Mouse (Mus musculus): Measurements from ENCODE around the gene Mrrf. TPM values are rescaled to one million over a fixed set of nuclear protein-coding genes. Genes with fewer than 3 reads are reported as not detected.
A peak's percentile ranks its signal among the peaks of the same experiment; 100 is the strongest.
"Not testable (repeated sequence)": the region's sequence is repeated elsewhere in the genome, so short reads cannot be mapped to it uniquely, and the experiment has no call there.

Gene Mrrf
- total RNA-seq, 2 experiments from 2014 or later = 14.6 to 18.7 TPM

DNA sequence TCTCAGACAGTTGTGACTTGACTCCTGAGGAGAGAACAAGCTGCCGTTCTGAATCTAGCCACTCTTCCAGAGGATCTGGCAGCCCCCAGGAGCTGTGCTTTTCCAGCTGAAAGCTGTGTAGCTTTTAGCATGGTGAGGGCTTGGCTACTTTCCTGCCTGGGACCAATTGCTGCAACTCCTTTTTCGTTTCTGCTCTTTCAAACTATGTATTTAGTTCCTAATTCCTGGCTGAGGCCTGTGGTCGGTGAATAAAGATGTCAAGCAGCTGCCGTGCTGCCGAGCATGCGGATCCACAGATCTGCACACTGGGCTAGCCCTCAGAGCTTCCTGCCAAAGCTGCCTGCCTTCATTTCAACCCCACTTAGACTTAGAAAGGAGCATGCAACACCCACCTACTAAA lies 48.7 kb downstream of the Mrrf start:
- TF ChIP-seq CTCF (IDR thresholded peaks at IDR 0.05) = no peak
- intact Hi-C loops (cut with DNase I) = no loop called here
- peak overlapping the region; percentile 53; the same call in 1 of the 2 replicates for H3K27ac ChIP-seq
- H3K4me3 ChIP-seq = no peak overlapping the region
- no peak for DNase-seq (ENCODE audit: extremely low spot score in 1 of 2, low spot score in 2 of 2)

DNA sequence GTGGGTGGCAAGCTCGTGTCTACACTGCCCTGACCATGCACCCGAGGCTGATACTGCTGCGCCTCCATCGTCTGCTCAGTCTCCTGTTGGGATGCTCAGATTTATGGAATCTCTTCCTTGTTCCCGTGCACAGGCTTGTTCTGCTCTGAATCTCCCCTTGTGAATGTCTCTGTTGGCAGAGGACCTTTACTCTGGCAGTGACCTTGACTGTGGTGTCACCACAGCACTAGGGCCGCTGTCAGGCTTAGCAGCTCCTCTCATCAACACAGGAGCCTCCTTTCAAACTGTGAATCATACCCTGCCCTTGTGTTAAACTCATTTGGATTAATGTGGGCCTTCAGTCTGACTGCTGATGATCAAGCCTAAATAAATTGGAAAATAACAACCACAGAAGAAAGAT lies 53.0 kb downstream of the Mrrf start:
- H3K27ac ChIP-seq; H3K4me3 ChIP-seq; DNase-seq (ENCODE audit: extremely low spot score in 1 of 2, low spot score in 2 of 2); intact Hi-C loops (cut with DNase I): not testable (repeated sequence)

DNA sequence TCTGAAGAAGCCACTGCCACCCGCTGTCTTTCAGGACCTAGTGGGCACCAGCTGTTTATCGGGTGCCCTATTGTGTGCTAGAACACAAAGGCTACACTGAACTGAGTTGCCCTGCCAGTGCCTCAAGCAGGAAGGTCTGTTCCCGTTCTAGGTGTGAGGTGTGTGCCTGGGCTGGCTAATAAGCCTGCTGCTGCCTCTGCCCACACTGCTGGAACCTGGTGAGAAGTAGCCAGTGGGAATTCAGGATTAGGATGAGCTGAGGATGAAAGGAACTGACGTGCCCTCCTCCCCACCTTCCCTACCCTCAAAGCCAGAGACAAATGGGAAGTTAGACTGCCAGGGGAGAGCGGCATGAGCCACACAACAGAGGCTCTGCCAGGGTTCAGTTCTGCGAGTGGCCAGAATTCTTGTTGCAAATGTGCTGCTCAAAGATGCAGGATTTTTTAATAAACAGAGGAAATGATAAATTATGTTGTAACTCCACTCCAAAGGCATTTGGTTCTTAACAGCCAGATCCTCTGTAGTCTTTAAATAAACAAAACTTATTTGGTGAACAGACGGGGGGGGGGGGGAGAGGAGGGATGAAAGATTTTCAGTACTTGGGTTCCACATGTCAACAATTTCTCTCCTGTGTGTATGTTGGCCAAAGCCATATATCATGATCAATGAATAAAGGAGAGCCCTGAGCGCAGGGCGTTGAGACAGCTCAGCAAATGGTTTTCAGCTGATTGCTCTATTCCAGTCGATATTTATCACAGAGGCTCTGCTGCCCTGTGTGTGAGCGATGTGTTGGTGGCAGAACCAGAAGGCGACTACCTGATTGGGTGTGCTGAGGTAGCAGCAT lies 55.1 kb downstream of the Mrrf start:
- no peak overlapping the region for H3K27ac ChIP-seq
- no peak for TF ChIP-seq CTCF (IDR thresholded peaks at IDR 0.05)
- intact Hi-C loops (cut with DNase I) = no loop called here
- DNase-seq (ENCODE audit: extremely low spot score in 1 of 2, low spot score in 2 of 2) = no peak
- H3K4me3 ChIP-seq = no peak overlapping the region

DNA sequence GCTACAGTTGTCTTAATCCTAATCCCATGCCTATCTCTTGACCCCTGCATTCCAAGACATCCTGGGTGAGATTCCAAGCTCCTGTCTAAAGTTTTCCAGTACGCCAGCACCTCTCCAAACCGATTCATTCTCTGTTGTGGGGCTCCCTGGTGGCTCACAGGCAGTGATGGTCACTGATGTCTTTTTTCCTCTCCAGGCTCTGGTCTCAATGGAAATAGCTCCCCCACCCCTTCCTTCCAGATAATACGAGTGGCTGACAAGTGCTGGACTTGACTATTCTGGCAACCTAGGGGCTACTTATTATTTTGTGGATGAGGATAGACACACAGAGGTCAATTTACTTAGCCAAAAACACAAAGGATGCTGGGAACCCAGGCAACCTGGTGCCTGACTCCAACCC lies 60.8 kb downstream of the Mrrf start:
- H3K4me3 ChIP-seq = no peak overlapping the region
- no peak overlapping the region for H3K27ac ChIP-seq
- intact Hi-C loops (cut with DNase I) = no loop called here
- no peak for TF ChIP-seq CTCF (IDR thresholded peaks at IDR 0.05)
- no peak for DNase-seq (ENCODE audit: extremely low spot score in 1 of 2, low spot score in 2 of 2)

DNA sequence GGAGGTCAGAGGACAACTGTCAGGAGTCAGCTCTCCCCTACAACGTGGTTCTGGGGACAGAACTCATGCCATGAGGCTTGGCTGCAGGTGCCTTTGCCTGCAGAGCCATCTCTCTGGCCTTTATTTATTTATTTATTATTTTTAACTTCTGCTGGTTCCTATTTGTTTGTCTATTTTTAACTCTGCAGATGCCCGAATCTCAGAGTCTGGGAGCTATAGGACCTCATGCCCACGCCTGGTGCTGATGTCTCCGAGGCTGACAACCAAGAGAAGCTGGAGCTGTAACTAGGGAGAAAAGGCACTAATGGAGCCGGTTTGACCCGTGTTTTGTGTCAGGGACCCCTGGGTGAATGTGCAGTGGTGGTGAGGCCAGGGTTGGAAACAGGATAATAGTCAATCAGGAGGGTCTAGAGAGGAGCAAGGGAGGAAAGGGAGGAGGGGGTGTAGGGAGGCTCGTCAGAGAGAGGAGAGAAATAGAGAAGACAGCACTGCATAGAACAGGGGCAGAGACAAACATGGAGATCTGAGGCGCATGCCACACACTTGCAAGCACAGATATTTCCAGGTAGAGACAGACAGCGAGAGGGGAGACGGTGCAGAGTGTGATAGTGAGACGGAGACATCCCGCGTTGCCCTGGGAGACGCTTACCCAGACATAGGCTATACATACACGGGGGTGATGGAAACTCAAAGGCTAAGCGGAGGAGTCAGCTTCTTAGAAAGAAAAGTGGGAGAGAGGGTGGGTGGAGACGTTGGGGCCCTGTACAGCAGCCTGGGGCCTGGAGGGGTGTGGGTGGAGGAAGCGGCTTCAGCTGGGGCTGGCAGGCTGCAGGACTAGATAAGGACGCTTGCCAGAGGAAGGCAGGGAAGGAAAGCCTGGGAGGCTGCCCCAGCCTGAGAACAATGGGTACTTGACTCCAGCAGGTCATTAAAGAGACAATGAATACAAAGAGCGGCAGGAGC lies 62.0 kb downstream of the Mrrf start:
- no peak for TF ChIP-seq CTCF (IDR thresholded peaks at IDR 0.05)
- H3K27ac ChIP-seq = peak overlapping the region; percentile 87
- H3K4me3 ChIP-seq = 0 out of 2 replicates have a peak overlapping the region, but pooled peaks have one; percentile 11
- peak; percentile 66 to 67 for DNase-seq (ENCODE audit: extremely low spot score in 1 of 2, low spot score in 2 of 2)
- intact Hi-C loops (cut with DNase I) = no loop called here

DNA sequence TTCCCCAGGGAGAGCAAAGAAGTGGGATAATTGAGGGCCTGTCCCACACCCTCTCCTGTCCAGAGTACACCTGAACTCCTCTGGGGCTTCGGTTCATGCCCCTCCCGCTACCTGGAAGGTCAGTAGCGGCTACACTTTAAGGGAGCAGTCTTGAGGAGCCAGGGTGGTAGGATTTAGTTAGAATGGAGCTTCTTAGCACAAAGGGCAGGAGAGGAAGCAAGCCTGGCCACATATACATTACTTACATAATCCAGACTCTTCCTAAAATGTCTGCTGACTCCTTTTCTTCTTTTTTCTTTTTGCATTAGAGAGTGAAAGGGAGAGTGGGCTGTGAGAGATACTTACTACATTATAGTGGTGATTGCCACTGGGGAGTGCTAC lies 62.7 kb downstream of the Mrrf start:
- H3K27ac ChIP-seq = peak overlapping the region; percentile 87
- DNase-seq (ENCODE audit: extremely low spot score in 1 of 2, low spot score in 2 of 2) = no peak
- H3K4me3 ChIP-seq = no peak overlapping the region
- TF ChIP-seq CTCF (IDR thresholded peaks at IDR 0.05) = no peak
- intact Hi-C loops (cut with DNase I) = no loop called here

DNA sequence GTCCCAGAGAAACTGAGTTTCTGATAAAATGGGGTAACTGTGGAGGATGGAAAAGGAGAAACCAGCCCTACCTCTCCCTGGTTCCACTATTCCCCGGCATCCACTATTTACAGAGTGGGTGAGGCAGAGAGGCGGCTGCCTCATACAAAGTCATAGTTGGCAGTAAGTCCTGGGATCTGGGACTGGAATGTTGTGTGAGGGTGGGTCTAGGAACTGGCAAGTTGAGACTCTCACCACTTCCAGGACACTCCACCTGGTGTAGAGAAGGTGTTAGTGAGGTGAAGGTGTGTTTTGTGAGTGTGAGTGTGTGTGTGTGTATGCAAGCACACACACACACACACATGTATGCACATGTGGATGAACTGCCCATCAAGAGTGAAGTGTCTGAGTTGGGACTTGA lies 64.6 kb downstream of the Mrrf start:
- TF ChIP-seq CTCF (IDR thresholded peaks at IDR 0.05) = no peak
- DNase-seq (ENCODE audit: extremely low spot score in 1 of 2, low spot score in 2 of 2) = no peak
- H3K4me3 ChIP-seq = no peak overlapping the region
- no peak overlapping the region for H3K27ac ChIP-seq
- intact Hi-C loops (cut with DNase I) = loop anchor here (5.0 kb wide), 1 partner anchor 64 kb away; the partner anchor contains the start of genes Mrrf and Rbm18

DNA sequence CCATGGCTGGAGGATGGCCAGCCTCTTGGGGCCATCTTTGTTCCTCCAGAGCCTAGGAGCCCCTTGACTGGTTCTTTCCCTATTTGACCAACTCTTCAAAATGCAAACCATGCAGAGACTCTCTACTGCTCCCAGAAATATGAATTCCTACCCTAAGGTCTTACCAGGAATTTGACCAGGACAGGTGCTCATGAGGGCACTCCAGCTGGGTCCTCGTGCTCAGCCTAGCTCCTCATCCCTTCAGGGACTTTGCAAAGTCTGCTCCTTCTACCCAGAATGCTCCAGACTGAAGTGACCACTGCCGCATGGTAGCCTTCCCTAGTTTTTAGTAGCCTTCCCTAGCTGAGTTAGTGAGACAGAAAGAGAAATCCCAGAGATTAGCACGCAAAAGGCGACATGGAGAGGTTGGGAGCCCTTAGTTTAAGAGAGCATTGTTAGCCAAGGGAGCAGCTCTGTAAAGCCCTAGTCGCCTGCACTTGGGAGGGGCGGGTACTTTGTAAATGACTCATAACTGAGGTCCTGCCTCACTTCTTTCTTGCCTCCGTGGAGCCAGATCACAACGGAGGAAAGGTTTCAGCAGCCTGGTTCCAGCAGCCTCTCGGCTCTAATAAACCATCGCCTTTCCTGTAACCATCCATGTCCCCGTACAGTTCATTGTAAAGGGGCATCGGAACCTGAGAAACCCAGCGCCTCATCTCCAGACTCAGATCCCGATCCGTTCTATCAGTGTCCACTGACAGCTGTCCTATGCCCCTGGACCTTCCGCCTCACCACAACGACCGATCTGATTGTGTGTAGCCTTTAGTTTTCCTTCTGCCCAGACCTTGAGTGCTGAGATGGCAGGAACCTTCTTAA lies 65.8 kb downstream of the Mrrf start:
- Histone ChIP-seq H3K4me3 (no peak overlapping the region), H3K27ac (no peak overlapping the region; the same call in 1 of the 2 replicates)
- no peak for TF ChIP-seq CTCF (IDR thresholded peaks at IDR 0.05)
- no peak for DNase-seq (ENCODE audit: extremely low spot score in 1 of 2, low spot score in 2 of 2)
- intact Hi-C loops (cut with DNase I) = loop anchor here (5.0 kb wide), 1 partner anchor 65 kb away; the partner anchor contains the start of genes Mrrf and Rbm18

DNA sequence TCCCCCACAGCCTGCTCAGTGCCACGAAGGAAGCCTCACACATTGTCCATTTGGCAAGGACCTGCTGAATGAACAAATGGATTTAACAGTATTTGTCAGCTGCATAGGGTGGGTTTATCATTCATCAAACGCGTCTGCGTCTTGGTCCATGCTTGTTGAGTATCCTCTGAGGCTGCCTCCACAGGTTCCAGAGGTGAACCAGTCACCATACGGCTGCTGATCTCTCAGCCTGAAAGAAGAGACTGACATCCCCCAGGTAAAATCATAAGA lies 66.4 kb downstream of the Mrrf start:
- peak overlapping the region; percentile 45 for H3K4me3 ChIP-seq
- H3K27ac ChIP-seq = peak overlapping the region; percentile 61
- TF ChIP-seq CTCF (IDR thresholded peaks at IDR 0.05) = no peak
- intact Hi-C loops (cut with DNase I) = loop anchor here (5.0 kb wide), 1 partner anchor 65 kb away; the partner anchor contains the start of genes Mrrf and Rbm18
- no peak for DNase-seq (ENCODE audit: extremely low spot score in 1 of 2, low spot score in 2 of 2)

DNA sequence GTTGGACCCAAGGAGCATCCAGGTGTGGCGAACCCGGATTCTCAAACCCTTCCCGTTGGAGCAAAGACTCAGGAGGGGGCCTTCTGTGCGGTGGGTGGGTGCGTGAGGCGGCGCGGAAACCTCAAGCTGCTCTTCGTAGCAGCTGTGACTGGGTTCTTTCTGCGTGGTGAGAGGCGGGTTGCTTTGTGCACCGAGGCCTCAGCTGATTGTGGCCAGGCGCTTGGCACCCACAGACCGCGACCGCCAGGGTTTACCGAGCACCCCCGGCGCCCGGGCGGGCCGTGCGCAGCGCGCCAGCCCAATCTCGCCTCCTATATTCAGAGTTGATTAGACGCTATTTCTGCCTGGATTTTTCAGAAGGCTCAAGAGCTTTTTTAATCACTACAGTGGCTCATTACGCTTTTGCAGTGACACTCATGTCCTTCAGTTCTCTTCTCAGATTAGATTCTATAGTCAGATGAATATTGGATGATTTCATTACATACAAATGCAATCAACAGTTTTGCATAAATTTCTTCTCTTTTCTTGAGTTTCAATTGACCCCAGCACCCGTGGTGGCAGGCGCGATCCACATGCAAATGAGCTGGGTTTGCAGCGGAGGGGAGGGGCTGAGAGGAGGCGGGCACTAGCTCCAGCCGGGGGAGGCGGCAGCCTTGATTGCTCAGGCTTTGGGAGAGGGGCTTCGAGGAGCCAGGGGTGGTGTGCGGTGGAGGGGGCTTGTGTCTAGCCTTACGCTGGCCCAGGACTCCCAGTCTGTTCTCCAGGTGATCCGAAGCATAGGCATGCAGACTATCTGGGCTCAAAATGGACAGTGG lies 67.0 kb downstream of the Mrrf start:
- intact Hi-C loops (cut with DNase I) = loop anchor here (5.0 kb wide), 1 partner anchor 66 kb away; the partner anchor contains the start of genes Mrrf and Rbm18
- peak; percentile 9 for TF ChIP-seq CTCF (IDR thresholded peaks at IDR 0.05)
- peak overlapping the region; percentile 61 for H3K27ac ChIP-seq
- DNase-seq (ENCODE audit: extremely low spot score in 1 of 2, low spot score in 2 of 2) = peak; percentile 58 to 59
- peak overlapping the region; percentile 45 for H3K4me3 ChIP-seq
